Mouse (Mus musculus) embryo, embryonic 11 days (tissue): ENCODE results near the gene Hip1.
A peak's percentile ranks its signal among the peaks of the same experiment; 100 is the strongest.
"Not testable (repeated sequence)": the region's sequence is repeated elsewhere in the genome, so short reads cannot be mapped to it uniquely, and the experiment has no call there.

Experiments
- DNase-seq: peaks from one replicate; pipeline ENCODE4 v3.0.0-alpha.2; 2015

Gene Hip1

GRCm38 (mm10) chr5:135431111-135431510 lies 113.8 kb downstream of the Hip1 start:
- no peak for DNase-seq

GRCm38 (mm10) chr5:135428786-135429185 lies 116.1 kb downstream of the Hip1 start:
- peak; percentile 37 for DNase-seq

- DNase-seq = no peak
Measured at GRCm38 (mm10) chr5:135410266-135410665, 134.7 kb downstream of the Hip1 start.

- DNase-seq = no peak
Measured at GRCm38 (mm10) chr5:135408114-135408513, 136.8 kb downstream of the Hip1 start.

GRCm38 (mm10) chr5:135405437-135405836 lies 139.5 kb downstream of the Hip1 start:
- DNase-seq = no peak

- DNase-seq = peak; percentile 63
Measured at GRCm38 (mm10) chr5:135404623-135405022, 140.3 kb downstream of the Hip1 start.

- DNase-seq = peak; percentile 85
Measured at GRCm38 (mm10) chr5:135400244-135400643, 144.7 kb downstream of the Hip1 start.

- DNase-seq = no peak
Measured at GRCm38 (mm10) chr5:135399382-135399781, 145.5 kb downstream of the Hip1 start.

- peak; percentile 63 for DNase-seq
Measured at GRCm38 (mm10) chr5:135395826-135396225, 149.1 kb downstream of the Hip1 start.

- peak; percentile 97 for DNase-seq
Measured at GRCm38 (mm10) chr5:135394004-135394823, 150.7 kb downstream of the Hip1 start, which contains the start of gene Pom121. Gene Pom121, minus strand, starts transcription at chr5:135394546.

- DNase-seq = no peak
Measured at GRCm38 (mm10) chr5:135383771-135384170, 161.1 kb downstream of the Hip1 start.

- no peak for DNase-seq
Measured at GRCm38 (mm10) chr5:135382746-135383145, 162.2 kb downstream of the Hip1 start.

GRCm38 (mm10) chr5:135381356-135381925 lies 163.5 kb downstream of the Hip1 start:
- no peak for DNase-seq

GRCm38 (mm10) chr5:135380681-135381080 lies 164.2 kb downstream of the Hip1 start:
- DNase-seq = no peak

- DNase-seq = no peak
Measured at GRCm38 (mm10) chr5:135376341-135376740, 168.6 kb downstream of the Hip1 start.

GRCm38 (mm10) chr5:135375167-135375566 lies 169.8 kb downstream of the Hip1 start:
- DNase-seq = no peak

- no peak for DNase-seq
Measured at GRCm38 (mm10) chr5:135373601-135374000, 171.3 kb downstream of the Hip1 start.

- DNase-seq = no peak
Measured at GRCm38 (mm10) chr5:135371195-135371594, 173.7 kb downstream of the Hip1 start.

- DNase-seq = peak; percentile 99
Measured at GRCm38 (mm10) chr5:135369787-135370654, 174.9 kb downstream of the Hip1 start, which contains the start of gene Nsun5. Gene Nsun5, plus strand, starts transcription at chr5:135369953.

GRCm38 (mm10) chr5:135369196-135369595 lies 175.7 kb downstream of the Hip1 start:
- DNase-seq = not testable (repeated sequence)

- DNase-seq = no peak
Measured at GRCm38 (mm10) chr5:135368312-135368711, 176.6 kb downstream of the Hip1 start.

- peak; percentile 7 for DNase-seq
Measured at GRCm38 (mm10) chr5:135367841-135368240, 177.1 kb downstream of the Hip1 start.

- DNase-seq = peak; percentile 79
Measured at GRCm38 (mm10) chr5:135363540-135363939, 181.4 kb downstream of the Hip1 start.
